Mouse (Mus musculus) brain, adult 2 months (tissue): ENCODE results near the gene Ap5s1.
A peak's percentile ranks its signal among the peaks of the same experiment; 100 is the strongest.

Experiments used
- DNase-seq: peaks from one replicate; pipeline ENCODE4 v3.0.0; 2011; ENCODE audit warnings: low read depth, low spot score

Gene Ap5s1

DNA sequence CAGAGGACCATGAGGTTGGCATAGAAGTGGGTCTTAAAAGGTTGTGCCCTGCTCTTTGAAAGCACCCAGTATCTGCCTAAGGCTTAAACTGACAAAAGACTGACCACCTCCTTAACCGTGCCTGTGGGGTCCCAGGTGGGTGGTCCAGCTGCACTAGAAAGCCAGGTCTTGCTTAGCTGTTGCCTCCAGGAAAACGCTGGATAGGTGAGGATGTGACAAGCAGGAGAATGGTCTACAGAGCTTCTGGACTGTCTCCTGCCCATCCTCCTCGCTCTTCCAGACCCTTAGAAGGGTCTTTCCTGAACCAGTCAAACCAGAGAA is 19.3 kb upstream of the Ap5s1 start:
- no peak for DNase-seq

DNA sequence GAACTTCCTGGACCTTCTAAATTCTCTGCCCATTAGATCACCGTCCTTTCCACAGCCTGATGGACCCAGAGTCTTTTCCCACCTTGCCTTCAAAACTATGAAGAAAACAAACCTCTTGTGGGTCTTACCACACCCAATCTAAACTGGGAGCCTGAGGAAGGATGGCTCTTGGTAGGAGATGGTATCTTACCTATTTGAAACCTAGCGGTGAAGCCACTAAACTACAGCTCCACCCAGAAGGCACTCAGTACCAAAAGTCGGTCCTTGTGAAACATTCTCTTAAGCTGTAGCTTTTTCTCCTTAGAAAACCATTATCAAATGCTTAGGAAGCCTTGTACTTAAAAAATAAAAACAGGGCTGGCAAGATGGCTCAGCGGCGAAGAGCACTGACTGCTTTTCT is 18.6 kb upstream of the Ap5s1 start:
- DNase-seq: no peak

DNA sequence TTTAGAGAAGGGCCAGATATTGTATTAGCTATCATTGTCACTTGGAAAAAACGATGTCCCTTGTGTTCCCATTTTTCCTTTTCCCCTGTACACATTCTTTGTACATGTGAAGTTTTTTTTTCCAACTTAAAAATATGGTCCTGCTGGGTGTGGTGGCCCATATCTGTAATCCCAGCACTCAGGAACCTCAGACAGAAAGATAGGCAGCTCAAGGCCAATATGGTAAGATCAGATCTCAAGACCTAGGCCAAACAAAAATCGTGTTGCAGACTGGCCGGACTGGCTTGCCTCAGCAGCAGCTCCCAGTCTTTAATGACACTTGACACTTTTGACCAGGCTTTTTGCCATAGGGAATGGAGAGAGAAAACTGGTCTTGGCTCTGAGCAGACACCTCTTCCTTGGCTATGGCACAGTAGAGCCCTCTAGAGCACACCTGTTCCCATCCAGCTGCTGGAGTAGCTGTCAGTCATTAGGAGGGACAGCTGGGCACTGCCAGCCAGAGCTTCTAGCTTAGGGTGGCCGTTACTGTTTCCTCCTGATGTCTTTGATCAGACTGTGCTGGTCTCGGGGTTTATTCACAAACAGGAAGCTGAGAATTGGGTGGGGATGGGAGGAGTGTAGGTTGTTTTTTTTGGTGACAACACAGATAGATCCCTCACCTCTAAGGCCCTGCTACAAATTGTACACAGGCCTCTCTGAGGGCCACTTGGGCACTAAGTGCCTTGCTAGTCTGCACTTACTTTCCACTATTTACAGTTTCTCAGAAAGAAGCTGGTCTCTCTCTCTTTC is 17.2 kb upstream of the Ap5s1 start:
- no peak for DNase-seq

DNA sequence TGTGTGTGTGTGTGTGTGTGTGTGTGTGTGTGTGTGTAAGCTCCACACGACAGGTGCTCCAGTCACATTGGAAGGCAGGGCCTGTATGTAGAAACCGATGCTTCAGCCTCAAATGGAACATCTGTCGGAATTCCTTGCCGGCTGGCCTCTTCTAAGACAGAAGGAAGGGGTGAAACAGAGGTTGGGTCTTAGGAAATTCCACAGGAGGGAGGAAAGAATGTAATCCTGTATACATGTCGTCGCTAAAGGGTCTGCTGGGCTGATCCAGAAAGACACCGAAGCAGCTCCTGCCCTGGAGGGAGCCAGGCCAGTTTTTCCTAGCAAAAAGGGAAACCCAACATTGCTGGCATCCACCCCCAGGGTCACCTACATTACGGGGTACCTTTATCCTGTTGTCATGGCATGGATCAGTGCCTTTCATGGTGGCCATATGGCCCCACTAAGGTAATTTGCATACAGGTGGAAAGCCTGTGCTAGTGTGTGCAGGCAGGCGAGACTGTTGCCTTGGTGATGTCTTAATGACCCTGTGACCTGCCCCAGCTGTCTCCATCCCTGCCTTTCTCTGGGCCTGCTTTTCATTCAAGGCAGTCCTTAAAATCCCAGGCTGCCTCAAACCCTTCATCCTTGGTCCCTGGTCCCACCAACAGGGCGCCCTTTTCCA is 16.4 kb upstream of the Ap5s1 start:
- no peak for DNase-seq

DNA sequence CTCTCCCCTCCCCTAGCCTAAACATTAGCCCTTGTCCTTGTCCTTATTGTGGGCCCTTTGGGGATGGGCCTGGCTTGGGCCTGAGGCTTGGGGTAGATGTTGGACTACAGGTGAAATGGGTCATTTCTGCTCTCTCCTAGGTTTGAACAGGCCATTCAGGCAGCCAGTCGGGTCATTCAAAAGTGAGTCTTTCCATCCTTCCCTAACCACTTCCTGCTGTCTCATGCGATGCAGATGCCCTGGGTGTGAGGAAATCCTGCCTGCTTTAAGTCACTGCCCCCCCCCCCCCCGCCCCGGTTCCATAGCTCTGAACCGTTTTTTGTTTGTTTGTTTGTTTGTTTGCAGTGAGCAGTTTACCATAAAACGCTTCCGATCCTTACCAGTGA is 15.9 kb upstream of the Ap5s1 start:
- DNase-seq: no peak

DNA sequence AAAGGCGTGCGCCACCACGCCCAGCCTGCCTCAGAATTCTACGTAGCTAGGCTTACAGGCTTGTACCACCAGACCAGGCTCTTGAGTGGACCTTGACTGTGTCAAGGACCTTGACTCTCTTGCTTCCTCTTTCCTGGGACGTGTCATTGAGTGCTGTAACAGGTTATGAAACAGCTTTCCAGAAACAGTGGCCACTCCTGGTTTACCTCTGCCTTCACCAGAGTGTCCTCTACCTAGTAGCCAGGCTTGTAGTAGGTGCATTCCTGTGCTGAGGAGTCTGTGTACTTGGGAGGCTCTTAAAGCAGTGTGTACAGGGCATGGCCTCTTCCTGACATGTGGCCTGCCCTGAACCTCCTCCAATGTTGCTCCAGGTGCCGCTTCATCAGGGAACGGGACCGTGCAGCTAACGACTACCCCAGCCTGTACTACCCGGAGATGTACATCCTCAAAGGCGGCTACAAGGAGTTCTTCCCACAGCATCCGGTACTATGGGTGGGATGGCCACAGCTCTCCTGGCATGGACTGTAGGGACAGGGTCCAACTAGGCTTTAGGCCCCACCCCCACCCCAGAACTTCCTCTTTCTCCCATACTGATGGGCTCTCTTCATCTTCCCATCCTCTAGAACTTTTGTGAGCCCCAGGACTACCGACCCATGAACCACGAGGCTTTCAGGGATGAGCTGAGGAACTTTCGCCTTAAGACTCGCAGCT is 10.1 kb upstream of the Ap5s1 start:
- DNase-seq: no peak

DNA sequence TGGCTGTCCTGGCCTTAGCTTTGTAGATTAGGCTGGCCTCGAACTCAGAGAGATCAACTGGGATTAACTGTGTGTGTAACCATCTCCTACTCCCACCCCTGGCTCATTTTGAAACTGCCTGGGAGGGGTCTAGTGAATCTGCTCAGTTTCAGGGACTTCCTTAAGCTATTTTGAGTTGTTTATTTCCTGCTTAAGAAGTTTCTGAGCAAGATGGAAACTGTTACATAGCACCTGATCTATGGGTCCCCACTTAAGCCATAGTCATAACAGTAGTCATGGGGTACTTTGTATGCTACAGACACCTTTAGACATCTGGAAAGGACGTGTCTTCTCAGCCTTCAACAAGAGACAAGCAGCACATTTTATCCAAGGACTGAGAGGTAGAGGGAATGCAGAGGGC is 6.2 kb upstream of the Ap5s1 start:
- DNase-seq: no peak

DNA sequence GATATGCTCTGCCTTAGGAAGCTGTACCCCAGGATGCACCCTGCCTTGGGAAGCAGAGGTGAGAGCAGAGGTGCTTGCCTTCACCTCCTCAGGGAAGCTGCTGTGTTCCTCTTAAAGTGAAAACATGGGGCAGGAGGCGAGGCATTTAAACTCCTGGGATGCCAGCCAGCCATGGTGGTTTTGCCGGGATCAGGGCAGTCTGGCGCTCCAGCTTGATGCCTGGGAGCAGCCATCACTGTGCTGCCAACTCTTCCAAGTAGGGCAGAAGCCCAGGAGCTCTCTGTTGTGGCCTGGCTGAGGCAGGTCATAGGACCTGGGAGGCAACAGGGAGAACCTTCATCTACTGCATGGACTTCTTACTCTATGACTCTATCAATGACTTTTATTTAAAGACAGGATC is 5.6 kb upstream of the Ap5s1 start:
- peak; percentile 58 for DNase-seq

DNA sequence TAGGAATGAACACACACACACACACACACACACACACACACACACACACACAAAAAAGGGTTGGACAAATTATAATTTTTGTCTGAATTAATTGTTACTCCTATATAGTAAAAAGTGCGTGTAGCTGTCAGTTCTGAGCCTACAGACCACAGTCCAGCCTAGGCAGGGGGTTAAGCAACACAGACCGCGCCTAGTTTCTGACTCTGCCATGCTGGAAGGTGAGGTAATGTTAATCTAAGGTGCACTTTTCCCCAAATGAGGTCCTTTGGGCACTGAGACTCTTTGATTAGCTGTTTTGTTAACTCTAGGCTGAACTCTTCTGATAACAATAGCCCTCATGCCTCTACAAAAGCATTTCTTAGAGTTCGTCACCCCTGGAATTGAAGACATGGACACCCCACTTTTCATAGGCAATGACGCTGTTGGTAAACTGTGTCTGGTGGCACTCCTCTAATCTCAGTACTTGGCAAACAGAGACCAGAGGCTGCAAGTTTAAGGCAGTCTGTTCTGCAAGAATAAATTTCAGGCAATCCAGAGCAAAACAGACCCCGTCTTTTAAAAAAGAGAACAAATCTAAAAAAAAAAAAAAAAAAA is 3.0 kb upstream of the Ap5s1 start:
- DNase-seq: no peak

DNA sequence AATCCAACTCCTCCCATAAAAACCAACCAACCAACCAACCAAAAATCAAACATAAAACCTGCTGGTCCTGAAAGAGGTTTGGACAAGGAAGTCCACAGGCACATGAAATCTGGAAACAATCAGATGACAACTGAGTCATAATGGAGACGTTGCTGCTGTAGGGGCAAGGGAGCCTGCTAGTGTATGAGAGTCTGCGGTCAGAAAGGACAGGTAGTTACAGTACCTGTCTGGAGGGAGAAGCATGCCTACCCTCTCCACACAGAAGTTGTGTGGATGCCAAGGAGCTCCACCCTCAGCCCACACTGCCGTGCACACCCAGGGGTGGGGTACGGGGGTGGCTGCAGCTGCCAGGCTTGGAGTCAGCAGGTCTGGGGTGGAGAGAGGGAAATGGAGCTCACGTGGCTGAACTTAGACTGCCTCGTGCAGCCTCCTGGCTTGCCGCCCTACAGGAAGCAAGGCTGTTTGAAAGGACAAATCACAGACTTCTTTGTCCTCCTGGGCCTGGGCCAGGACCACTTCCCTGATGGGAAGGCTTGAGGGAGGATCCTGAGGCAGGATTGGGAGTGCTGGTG is 2.4 kb upstream of the Ap5s1 start:
- peak; percentile 95 for DNase-seq

GRCm38 (mm10) chr2:131205521-131206182 is 1.2 kb upstream of the Ap5s1 start:
- no peak for DNase-seq

GRCm38 (mm10) chr2:131208356-131208755 is 1.5 kb downstream of the Ap5s1 start:
- DNase-seq: no peak

DNA sequence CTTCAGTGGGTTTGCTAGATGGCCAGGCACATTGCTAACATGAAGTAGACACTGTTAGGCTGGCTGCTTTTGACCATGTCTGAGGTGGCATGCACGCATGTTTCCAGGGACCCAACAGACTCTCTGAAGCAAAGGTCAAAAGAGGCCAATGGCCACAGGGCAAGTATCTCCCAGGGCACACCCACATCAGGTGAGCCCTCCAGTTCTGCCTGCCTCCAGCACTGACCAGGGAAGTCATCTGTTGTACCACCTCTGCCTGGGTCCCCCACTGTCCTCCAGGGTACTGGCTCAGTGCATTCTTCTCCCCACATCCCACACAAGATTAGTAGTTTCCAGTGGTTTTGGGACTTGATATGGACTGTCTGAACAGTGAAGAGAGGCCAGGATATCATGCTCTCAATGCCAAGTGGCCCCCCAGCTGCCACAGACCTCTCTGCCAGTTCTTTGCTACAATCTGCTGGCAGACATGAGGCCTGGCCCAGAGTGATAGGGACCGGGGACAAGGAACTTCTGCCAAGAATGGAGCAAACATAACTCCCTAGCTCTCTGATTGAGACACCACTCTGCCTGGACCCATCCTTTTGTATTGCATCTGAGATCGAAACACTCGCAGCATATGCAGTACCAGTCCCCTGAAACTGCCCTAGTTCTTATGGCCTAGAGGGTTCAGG is 2.4 kb downstream of the Ap5s1 start:
- no peak for DNase-seq

- DNase-seq: peak; percentile 98
These were observed 3.3 kb downstream of the Ap5s1 start for GRCm38 (mm10) chr2:131209969-131210792.

- peak; percentile 70 for DNase-seq
These were observed 4.2 kb downstream of the Ap5s1 start for GRCm38 (mm10) chr2:131211026-131211615.

GRCm38 (mm10) chr2:131213773-131214172 is 6.9 kb downstream of the Ap5s1 start:
- DNase-seq: no peak

- no peak for DNase-seq
These were observed 9.3 kb downstream of the Ap5s1 start for GRCm38 (mm10) chr2:131215941-131216858.

DNA sequence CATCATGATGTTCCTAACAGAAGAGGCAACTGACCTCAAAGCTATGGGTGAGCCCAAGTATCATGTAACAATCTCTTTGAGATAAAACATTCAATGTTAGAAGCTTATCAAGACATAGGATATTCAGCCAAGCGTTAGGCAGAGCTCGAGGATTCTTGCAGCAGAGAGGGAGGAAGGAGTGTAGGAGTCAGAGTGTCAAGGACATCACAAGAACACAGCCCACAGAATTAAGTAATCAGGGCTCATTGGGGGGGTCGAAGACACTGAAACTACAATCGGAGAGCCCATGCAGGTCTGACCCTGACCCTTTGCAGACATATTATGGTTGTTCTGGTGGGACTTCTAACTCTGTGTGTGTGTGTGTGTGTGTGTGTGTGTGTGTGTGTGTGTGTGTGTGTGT is 13.2 kb downstream of the Ap5s1 start:
- no peak for DNase-seq
